8 mouse cellular contexts compared by ENCODE assay signal in the genomic region with DNA sequence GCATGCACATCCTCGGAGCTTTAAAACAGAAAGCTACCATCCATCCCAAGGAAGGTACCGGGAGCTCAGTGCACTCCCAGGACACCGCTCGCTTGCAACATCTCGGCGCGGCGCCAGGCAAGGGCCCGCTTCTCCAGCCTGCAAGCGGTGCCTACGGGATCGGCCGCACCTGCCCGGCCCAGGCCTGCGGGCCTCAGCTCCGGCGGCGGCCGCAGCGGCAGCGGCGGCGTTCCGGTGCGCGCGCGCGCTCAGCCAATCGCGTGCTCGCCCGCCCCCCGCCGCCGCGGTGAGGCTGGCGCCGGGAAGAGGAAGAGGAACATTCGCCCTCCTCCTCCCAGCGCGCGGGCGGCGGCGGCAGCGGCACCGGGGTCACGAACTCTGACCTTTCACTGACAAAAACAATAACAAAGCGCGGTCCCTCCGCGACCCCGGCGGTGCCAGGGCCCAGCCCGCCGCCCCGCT. TPM values are rescaled to one million over a fixed set of nuclear protein-coding genes. Genes with fewer than 3 reads are reported as not detected.
DNase-seq lines count a peak whose midpoint lies in the region; ATAC-seq and TF ChIP-seq lines count a peak whose summit lies in the region.

A gene (plus strand): TSS at position 261 of the 462 bp plus-strand sequence.

- peak within 1 kb of the TSS; percentile 79 for H3ac ChIP-seq in myocyte (ENCODE audit: control insufficient read depth, insufficient read length)

- peak within 1 kb of the TSS; percentile 81 for H3K4me3 ChIP-seq in brown adipose tissue, adult 24 weeks (ENCODE audit: insufficient read depth, low read depth, low read length)
- H3K4me3 ChIP-seq in heart, embryonic 12.5 days = peak within 1 kb of the TSS; percentile 77
- H3K4me3 ChIP-seq in kidney, postnatal 0 days (replicated peaks; ENCODE audit: low read depth, low read length) = peak within 1 kb of the TSS; percentile 98
- peak within 1 kb of the TSS; percentile 98 for H3K4me3 ChIP-seq in liver, embryonic 11.5 days (ENCODE audit: low read depth, low read length)
- peak within 1 kb of the TSS; percentile 58 for H3K4me3 ChIP-seq in myocyte

- TF ChIP-seq POLR2A in myocyte (IDR thresholded peaks at IDR 0.05; ENCODE audit: insufficient read length, low read depth) = peak; percentile 72

- no peaks in the 10 kb centered on the region for H3K27me3 ChIP-seq in heart, embryonic 12.5 days (replicated peaks)
- H3K27me3 ChIP-seq in kidney, postnatal 0 days (ENCODE audit: insufficient read depth, low read length) = no peaks in the 10 kb centered on the region
- H3K27me3 ChIP-seq in liver, embryonic 11.5 days (replicated peaks; ENCODE audit: control insufficient read depth, insufficient read depth, low read length) = no peaks in the 10 kb centered on the region
- H3K27me3 ChIP-seq in myocyte (ENCODE audit: control insufficient read depth, insufficient read depth, insufficient read length) = no peaks in the 10 kb centered on the region

- H3K36me3 ChIP-seq in heart, embryonic 12.5 days = no peaks in the 10 kb centered on the region; the same call in 1 of the 2 replicates
- no peaks in the 10 kb centered on the region for H3K36me3 ChIP-seq in kidney, postnatal 0 days (ENCODE audit: insufficient read depth, low read length)
- H3K36me3 ChIP-seq in liver, embryonic 11.5 days (ENCODE audit: control insufficient read depth, insufficient read depth, low read length) = no peaks in the 10 kb centered on the region
- H3K36me3 ChIP-seq in myocyte (ENCODE audit: control insufficient read depth, insufficient read depth) = no peaks in the 10 kb centered on the region

- no peak for TF ChIP-seq CTCF in kidney, postnatal 0 days (IDR thresholded peaks at IDR 0.05; ENCODE audit: low read depth)

- H3K79me2 ChIP-seq in myocyte (ENCODE audit: control insufficient read depth, insufficient read depth) = peaks cover 39% of the 10 kb centered on the region

- H3K4me2 ChIP-seq in heart, embryonic 12.5 days = peak within 1 kb of the TSS; percentile 78
- H3K4me2 ChIP-seq in kidney, postnatal 0 days (ENCODE audit: low read length) = peak within 1 kb of the TSS; percentile 78
- peak within 1 kb of the TSS; percentile 66 for H3K4me2 ChIP-seq in liver, embryonic 11.5 days
- H3K4me2 ChIP-seq in myocyte (ENCODE audit: low read depth) = peak within 1 kb of the TSS; percentile 93

- peak; percentile 65 for ATAC-seq in erythroid progenitor cell, adult 5-6 weeks (replicated peaks; ENCODE audit: low FRiP score, poor library complexity, severe bottlenecking)
- peak; percentile 74 for ATAC-seq in heart, embryonic 12.5 days (ENCODE audit: insufficient number of reproducible peaks, low FRiP score)
- peak; percentile 41 for ATAC-seq in kidney, postnatal 0 days (replicated peaks; ENCODE audit: low FRiP score, low read depth)
- peak; percentile 67 for ATAC-seq in liver, embryonic 11.5 days (replicated peaks; ENCODE audit: low FRiP score)

- no peaks in the 10 kb centered on the region for H3K9me3 ChIP-seq in heart, embryonic 12.5 days (replicated peaks)
- H3K9me3 ChIP-seq in kidney, postnatal 0 days (replicated peaks; ENCODE audit: low read length) = no peaks in the 10 kb centered on the region
- no peaks in the 10 kb centered on the region for H3K9me3 ChIP-seq in liver, embryonic 11.5 days (ENCODE audit: control insufficient read depth, low read length)

- 0% methylated on average over 32 of the region's 58 CpGs for WGBS in heart, embryonic 12.5 days
- WGBS in kidney, postnatal 0 days = under 1% methylated on average over 50 of the region's 58 CpGs
- under 1% methylated on average over 45 of the region's 58 CpGs for WGBS in liver, embryonic 11.5 days

- H3K27ac ChIP-seq in brown adipose tissue, adult 24 weeks (replicated peaks; ENCODE audit: low read depth, low read length) = peak within 1 kb of the TSS; percentile 87
- H3K27ac ChIP-seq in heart, embryonic 12.5 days (ENCODE audit: poor library complexity, severe bottlenecking) = peak within 1 kb of the TSS; percentile 98
- peak within 1 kb of the TSS; percentile 100 for H3K27ac ChIP-seq in kidney, postnatal 0 days
- H3K27ac ChIP-seq in liver, embryonic 11.5 days (ENCODE audit: low read depth, low read length) = peak within 1 kb of the TSS; percentile 99

- peaks cover 6% of the 10 kb centered on the region; the same call in 1 of the 2 replicates for H3K4me1 ChIP-seq in brown adipose tissue, adult 24 weeks (ENCODE audit: control insufficient read depth, insufficient read depth, insufficient read length, low read length)
- peaks cover 29% of the 10 kb centered on the region for H3K4me1 ChIP-seq in heart, embryonic 12.5 days (replicated peaks)
- peaks cover 12% of the 10 kb centered on the region for H3K4me1 ChIP-seq in kidney, postnatal 0 days (replicated peaks; ENCODE audit: insufficient read depth, low read length)
- peaks cover 22% of the 10 kb centered on the region for H3K4me1 ChIP-seq in liver, embryonic 11.5 days (replicated peaks; ENCODE audit: control insufficient read depth, insufficient read depth, low read length)

- peak within 1 kb of the TSS; percentile 94 for H3K9ac ChIP-seq in heart, embryonic 12.5 days
- H3K9ac ChIP-seq in kidney, postnatal 0 days (ENCODE audit: low read depth, low read length) = peak within 1 kb of the TSS; percentile 100
- H3K9ac ChIP-seq in liver, embryonic 11.5 days (ENCODE audit: low read depth, low read length) = peak within 1 kb of the TSS; percentile 98

- DNase-seq in CD4-positive, CD25-positive, alpha-beta regulatory T cell, adult 2 months (ENCODE audit: low read depth, low spot score) = peak; percentile 90
- peak; percentile 84 for DNase-seq in kidney, postnatal 0 days (ENCODE audit: low spot score)
- peak; percentile 86 for DNase-seq in liver, embryonic 11.5 days (ENCODE audit: low spot score)
- DNase-seq in spleen, postnatal 4 days (ENCODE audit: low spot score in 2 of 2) = peak; percentile 86 to 93

TF ChIP-seq in myocyte, 11 proteins besides CTCF, POLR2A, EP300 and RAD21:
- no peak for TF ChIP-seq CEBPB (IDR thresholded peaks at IDR 0.05; ENCODE audit: insufficient read depth, poor library complexity, severe bottlenecking)
- TF ChIP-seq TCF12 (IDR thresholded peaks at IDR 0.05; ENCODE audit: insufficient read depth, poor library complexity, severe bottlenecking) = no peak
- TF ChIP-seq REST (IDR thresholded peaks at IDR 0.05; ENCODE audit: insufficient read depth, insufficient read length) = no peak
- peak; percentile 14 for TF ChIP-seq TCF3 (IDR thresholded peaks at IDR 0.05; ENCODE audit: insufficient read length, low read depth)
- no peak for TF ChIP-seq MAX (IDR thresholded peaks at IDR 0.05; ENCODE audit: low read depth)
- no peak for TF ChIP-seq SRF (IDR thresholded peaks at IDR 0.05; ENCODE audit: control insufficient read depth, insufficient read length, low read depth)
- TF ChIP-seq POLR2AphosphoS2 (IDR thresholded peaks at IDR 0.05; ENCODE audit: insufficient read length, low read depth) = peak; percentile 77
- peak in 1 of 3 experiments; percentile 52 for TF ChIP-seq MYOD1 (IDR thresholded peaks at IDR 0.05; ENCODE audit: control insufficient read depth in 1 of 3, insufficient read length in 2 of 3, low read depth in 2 of 3)
- no peak for TF ChIP-seq E2F4 (IDR thresholded peaks at IDR 0.05; ENCODE audit: insufficient read depth)
- peak in 2 of 3 experiments; percentile 41 to 56 for TF ChIP-seq MYOG (IDR thresholded peaks at IDR 0.05; ENCODE audit: control insufficient read depth in 1 of 3, insufficient read depth in 1 of 3, insufficient read length in 2 of 3, low read depth in 2 of 3)
- TF ChIP-seq USF1 (IDR thresholded peaks at IDR 0.05; ENCODE audit: low read depth) = no peak

RNA-seq across cellular contexts. Expression of the gene that starts here (rescaled TPM):
- polyA plus RNA-seq in brown adipose tissue, adult 24 weeks (2012; ENCODE audit: insufficient read depth, insufficient read length, missing spikeins) = 7.8 and 8.8 TPM in 2 replicates
- 46.5 and 61.3 TPM in 2 replicates for total RNA-seq in erythroid progenitor cell, adult 5-6 weeks (2015; ENCODE audit: low replicate concordance)
- total RNA-seq in erythroid progenitor cell, adult 5-6 weeks (2017; ENCODE audit: low replicate concordance) = 63.6 and 72.8 TPM in 2 replicates
- 18.5 and 21.3 TPM in 2 replicates for polyA plus RNA-seq in heart, embryonic 12.5 days (2016; fragmentation: Nextera tagmentation; extraction: Ambion mirVana)
- 13.9 and 14.1 TPM in 2 replicates for polyA plus RNA-seq in kidney, postnatal 0 days (2015; fragmentation: Nextera tagmentation; extraction: Ambion mirVana)
- polyA plus RNA-seq in liver, embryonic 11.5 days (2014; fragmentation: Nextera tagmentation; extraction: Ambion mirVana) = 14.8 and 17.8 TPM in 2 replicates
- 5.8 TPM for polyA plus RNA-seq in myocyte (2012; fragmentation: generic; extraction: Trizol)

Comparison
In these comparisons a context has a peak if more than half of its experiments do, and no peak if none do; other contexts are left out.
1. Peak in every context shown above with its lines: DNase-seq, ATAC-seq, H3K4me3 ChIP-seq and H3K27ac ChIP-seq.